Mouse (Mus musculus): Measurements from ENCODE around the gene Ugt1a8. TPM values are rescaled to one million over a fixed set of nuclear protein-coding genes. Genes with fewer than 3 reads are reported as not detected.
A peak's percentile ranks its signal among the peaks of the same experiment; 100 is the strongest.

The Ugt1a8 gene
- total RNA-seq, 4 experiments from 2014 or later: not detected

DNA sequence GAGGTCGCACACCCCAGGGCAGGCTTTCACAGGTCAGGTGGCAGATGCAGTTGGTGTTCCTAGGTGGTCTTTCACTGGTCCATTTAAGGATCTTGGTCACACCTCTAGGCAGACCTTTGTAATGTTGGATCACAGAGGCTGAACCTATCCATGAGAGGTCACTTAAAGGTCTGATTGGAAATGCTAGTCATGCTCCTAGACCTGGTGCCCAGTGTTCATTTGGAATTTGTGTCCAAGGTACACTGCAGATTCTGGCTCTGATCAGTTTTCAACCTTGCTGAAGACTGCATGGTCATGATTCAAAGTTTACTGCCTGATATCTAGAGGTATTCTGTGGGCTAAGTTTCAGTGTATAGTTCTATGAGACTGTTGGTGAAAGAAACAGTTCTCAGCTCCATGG, 92.0 kb downstream of the Ugt1a8 start:
- DNase-seq (ENCODE audit: low spot score in 2 of 2): no peak

DNA sequence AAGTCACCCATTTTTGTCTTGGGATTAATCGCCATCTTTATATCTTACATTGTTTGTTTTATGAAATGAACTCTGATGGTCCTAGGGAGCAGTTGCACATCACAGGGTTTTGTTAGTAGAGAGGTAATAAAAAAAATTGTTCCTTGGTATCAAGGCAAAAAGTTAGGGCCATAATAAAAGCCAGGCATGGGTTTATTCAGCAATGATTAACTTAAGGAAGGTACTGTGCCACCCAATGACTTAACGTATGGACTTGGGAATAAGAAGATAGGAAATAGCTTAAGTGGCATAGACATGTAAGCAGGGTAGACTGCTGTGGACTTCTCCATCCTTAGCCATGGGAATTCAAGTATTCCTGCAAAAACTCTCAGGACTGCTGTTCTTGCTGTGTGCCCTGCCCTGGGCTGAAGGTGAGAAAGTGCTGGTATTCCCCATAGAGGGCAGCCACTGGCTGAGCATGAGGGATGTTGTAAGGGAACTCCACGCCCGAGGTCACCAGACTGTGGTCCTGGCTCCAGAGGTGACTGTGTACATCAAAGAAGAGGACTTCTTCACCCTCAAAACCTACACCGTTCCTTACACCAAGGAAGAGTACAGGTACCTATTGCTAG, 98.8 kb downstream of the Ugt1a8 start:
- no peak for DNase-seq (ENCODE audit: low spot score in 2 of 2)

DNA sequence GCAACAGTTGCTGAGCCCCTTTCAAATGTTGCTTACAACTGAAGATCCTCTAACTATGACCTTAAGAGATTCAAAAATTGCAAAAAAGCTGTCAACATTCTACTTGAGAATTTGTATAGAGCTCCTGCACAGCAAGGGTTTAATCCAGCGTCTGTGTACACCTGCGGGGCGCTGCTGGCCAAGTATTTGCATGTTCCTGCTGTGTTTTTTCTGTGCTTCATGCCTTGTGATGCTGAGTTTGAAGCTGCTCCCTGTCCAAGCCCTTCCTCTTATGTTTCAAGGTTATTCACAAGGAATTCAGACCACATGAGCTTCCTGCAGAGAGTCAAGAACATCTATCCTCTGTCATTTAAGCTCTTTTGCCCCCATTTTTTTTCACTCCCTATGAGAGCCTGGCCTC, 104.5 kb downstream of the Ugt1a8 start:
- DNase-seq (ENCODE audit: low spot score in 2 of 2): no peak

DNA sequence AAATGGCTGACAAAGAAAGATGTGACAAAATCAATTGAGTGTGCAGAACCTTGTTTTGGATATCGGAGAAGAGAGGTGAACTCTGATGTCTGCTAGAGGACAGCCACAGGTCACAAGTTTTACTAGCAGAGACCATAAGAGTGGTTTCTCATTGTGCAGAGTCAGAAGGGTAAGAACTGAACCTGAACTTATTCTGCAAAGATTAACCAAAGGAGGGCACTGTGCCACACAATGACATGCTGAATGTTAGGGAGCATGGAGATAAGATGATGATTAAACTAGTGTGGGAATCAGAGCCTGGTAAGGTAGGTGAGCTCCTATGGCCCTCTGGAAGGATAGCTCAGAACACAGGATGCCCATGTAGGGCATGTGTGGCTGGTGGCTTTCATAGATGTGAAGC, 108.1 kb downstream of the Ugt1a8 start:
- no peak for DNase-seq (ENCODE audit: low spot score in 2 of 2)

DNA sequence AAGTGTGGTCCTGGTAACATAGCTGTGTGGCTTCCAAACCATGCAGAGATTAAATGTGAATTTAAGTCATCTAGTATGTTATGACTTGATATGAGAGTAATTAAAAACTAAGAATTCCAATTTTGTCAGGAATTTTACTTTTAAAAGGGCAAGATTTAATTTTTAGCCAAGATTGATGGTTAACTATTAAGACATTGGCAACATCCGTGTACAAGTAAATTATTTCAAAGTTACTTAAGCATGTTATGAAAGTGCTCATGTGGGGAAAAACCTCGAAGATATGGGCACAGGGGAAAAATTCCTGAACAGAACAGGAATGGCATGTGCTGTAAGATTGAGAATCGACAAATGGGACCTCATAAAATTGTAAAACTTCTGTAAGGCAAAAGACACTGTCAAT, 109.8 kb downstream of the Ugt1a8 start:
- DNase-seq (ENCODE audit: low spot score in 2 of 2): no peak

DNA sequence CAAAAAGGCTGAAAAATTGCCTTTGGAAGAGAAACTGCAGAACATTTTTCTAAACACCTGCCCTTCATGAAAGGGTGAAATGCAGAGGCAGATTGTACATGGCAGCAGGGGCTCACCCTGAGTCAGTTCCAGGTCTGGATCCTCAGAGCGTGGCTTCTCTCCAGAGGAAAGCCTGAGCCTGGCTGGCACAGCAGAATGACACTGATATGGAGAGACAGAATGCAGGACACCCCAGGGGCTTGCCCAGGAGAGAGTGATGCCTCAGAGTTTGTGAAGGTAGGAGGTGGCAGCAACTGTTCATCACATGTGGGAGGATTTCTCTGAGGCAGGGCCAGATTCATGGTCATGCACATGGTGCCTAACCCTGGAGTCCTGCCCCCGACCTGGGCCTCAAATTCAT, 112.4 kb downstream of the Ugt1a8 start:
- DNase-seq (ENCODE audit: low spot score in 2 of 2): no peak

DNA sequence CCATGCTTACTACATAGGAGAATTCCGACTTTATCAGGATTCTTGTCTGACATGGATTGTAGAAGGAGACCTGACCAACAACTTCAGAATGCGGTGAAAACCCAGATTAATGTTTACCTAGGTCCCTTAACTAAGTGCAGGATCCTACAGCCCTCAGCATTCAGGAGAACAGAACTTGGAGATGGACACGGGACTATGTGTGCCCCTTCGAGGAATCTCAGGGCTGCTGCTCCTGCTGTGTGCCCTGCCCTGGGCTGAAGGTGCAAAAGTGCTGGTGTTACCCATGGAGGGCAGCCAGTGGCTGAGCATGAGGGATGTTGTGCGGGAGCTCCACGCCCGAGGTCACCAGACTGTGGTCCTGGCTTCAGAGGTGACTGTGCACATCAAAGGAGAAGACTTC, 112.8 kb downstream of the Ugt1a8 start, which contains the start of gene Ugt1a2:
Ugt1a2 (plus strand) TSS at position 146 of the 400 bp plus-strand sequence.
- DNase-seq (ENCODE audit: low spot score in 2 of 2): no peak

DNA sequence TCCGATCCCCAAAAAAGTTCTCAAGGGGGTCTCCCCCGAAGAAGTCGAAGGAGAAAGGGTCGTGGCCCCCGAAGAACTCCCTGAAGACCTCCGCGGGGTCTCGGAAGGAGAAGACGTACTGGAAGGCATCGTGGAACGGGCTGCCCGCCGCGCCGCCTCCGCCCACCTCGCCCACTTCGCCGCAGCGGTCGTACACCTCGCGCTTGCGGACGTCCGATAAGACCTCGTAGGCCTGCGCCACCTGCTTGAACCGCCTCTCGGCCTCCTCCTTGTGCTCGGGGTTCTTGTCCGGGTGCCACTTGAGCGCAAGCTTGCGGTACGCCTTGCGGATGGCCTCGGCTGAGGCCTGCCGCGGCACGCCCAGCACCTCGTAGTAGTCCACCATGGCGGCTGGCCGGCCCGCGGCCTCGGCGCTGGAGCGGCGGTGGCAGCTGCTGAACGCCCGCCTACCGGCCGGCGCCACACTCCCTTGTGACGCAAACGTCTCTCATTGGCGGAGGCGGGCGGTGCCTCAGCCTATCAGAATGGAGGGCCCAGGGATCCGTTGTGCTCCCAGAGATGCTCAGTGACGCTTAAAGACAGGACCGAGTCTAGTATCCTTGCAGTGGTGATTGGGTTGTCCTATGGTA, 117.8 kb downstream of the Ugt1a8 start, which contains the start of gene Dnajb3:
Dnajb3 (minus strand) TSS at position 489 of the 629 bp plus-strand sequence.
- DNase-seq (ENCODE audit: low spot score in 2 of 2): peak; percentile 78 to 82

DNA sequence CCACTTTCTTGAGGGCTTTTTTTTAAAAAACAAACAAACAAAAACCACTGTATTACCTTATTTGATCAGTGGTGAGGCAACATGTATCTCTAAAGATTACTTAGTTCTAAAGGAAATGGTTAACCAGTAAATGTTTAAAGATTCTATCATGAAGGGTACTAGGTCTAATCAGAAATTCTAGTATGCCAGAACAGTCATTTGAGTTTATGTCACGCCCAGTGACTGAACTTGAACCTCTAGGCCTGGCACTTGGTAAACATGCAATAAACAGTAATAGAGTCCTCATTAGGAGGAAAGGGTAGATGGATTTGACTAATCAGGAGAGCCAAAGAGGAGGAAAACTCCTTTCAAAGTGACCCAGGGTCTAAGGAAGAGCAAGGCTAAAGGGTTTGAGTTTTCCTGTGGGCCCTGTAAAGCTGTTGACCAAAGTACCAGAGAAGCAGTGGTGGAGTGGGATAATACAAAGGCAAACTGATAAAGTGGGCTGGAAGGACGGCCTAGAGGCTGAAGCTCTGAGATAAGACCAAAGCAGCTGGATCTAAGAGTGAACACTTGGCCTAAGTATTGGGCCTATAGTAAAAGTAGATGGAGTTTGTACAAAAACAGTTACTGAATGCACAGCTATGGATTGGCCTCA, 119.3 kb downstream of the Ugt1a8 start:
- no peak for DNase-seq (ENCODE audit: low spot score in 2 of 2)

DNA sequence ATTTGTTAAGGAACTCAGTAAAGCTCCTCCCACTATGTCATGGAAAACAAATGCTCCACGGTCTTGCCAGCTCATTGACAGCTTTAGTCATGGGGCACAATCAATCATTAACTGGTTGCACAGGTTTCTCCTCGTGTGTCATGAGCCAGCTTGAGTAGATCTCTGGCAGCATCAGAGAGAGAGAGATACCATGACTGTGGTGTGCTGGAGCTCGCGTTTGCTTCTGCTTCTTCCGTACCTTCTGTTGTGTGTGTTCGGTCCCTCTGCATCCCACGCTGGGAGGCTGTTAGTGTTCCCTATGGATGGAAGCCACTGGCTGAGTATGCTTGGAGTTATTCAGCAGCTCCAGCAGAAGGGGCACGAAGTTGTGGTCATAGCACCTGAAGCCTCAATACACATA, 124.2 kb downstream of the Ugt1a8 start, which contains the start of gene Ugt1a1:
Ugt1a1 (plus strand) TSS at position 148 of the 400 bp plus-strand sequence.
- no peak for DNase-seq (ENCODE audit: low spot score in 2 of 2)

DNA sequence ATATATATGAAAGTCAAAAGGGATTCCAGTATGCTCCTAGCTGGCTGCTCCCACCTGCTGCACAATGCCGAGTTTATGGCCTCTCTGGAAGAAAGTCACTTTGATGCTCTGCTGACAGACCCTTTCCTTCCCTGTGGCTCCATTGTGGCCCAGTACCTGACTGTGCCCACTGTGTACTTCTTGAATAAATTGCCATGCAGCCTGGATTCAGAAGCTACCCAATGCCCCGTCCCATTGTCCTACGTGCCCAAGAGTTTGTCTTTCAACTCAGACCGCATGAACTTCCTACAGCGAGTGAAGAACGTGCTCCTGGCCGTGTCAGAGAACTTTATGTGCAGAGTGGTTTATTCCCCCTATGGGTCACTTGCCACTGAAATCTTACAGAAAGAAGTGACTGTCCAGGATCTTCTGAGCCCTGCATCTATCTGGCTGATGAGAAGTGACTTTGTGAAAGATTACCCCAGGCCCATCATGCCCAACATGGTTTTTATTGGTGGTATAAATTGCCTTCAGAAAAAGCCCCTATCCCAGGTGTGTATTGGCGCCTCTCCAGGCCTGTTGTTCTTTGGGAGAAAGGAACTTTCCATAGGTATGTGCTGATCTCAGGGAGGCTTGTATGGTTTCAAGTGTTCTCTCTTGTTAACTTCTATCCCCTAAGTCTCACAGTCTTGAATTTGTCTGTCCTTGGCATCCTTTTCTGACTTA, 124.9 kb downstream of the Ugt1a8 start:
- DNase-seq (ENCODE audit: low spot score in 2 of 2): no peak

DNA sequence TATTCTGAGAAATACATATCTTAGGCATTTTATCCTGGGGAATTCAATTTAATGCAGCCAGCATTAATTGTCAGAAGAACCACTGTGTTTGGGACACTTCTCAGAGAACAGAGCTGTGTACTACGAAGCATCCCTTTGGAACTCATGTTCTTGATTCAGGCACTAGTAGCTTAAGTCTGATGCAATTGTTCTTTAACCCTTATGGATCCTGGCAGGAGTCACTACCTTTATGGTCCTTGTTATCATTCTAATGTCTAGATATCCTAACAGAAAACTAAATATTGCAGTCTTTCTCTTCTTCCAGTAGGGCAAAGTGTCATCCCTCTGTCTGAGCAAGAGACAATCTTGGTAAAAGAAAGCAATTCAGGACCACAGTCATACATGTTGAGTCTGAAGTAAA, 125.4 kb downstream of the Ugt1a8 start:
- DNase-seq (ENCODE audit: low spot score in 2 of 2): no peak

DNA sequence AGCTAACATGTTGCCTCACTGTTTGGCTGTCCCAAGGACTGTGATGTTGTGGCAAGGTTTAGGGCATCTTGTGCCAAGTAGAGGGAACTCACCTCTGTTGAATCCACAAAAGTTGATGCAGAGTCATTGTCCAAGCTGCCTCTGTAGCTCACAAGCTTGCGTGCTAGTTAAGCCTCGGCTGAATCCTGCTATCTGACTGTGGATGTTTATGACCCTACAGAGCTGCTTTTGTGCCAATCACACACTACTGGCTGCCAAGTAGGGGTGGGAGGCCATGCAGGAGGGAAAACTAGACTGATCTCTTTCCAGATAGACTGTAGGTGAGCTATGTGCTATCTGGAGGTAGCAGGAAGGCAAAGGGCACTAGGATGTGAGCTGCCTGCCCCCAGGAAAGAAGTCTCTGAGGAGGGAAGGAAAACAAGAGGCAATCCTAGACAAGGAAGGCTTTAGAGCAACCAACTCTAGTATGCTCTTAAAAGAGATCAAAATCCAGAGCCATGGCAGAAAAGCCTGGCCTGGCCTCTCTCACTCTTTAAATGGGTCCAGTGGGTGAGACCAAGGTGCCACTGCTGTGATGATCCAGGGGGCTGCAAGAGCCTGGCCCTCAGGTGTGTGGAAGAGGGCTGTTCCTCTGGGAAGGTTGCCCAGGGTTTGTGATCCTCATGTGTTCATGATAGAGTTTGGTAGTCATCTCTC, 126.3 kb downstream of the Ugt1a8 start:
- DNase-seq (ENCODE audit: low spot score in 2 of 2): no peak

DNA sequence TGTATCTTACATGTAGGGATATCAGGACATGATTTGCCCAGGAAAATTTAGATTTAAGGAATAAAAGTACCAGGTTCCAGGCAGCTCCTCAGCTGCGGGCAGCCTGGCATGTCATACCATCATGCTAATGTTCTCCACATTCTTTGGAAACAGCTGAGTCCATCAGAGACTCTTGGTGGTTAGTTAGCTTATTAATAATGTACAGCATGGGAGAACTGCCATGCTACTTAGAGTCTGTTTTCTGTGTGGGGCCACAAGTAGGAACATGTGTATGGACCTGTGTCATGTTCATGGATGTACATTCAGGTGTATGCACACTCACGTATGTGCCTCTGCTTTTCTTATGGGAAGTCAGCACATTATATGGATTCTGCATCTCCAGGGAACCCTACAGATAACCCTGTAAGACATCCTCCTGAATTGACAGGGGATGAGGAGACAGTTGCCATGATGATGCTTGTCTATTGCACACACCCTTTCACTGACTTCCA, 126.9 kb downstream of the Ugt1a8 start:
- peak in 1 of 2 experiments; percentile 5 for DNase-seq (ENCODE audit: low spot score in 2 of 2)

DNA sequence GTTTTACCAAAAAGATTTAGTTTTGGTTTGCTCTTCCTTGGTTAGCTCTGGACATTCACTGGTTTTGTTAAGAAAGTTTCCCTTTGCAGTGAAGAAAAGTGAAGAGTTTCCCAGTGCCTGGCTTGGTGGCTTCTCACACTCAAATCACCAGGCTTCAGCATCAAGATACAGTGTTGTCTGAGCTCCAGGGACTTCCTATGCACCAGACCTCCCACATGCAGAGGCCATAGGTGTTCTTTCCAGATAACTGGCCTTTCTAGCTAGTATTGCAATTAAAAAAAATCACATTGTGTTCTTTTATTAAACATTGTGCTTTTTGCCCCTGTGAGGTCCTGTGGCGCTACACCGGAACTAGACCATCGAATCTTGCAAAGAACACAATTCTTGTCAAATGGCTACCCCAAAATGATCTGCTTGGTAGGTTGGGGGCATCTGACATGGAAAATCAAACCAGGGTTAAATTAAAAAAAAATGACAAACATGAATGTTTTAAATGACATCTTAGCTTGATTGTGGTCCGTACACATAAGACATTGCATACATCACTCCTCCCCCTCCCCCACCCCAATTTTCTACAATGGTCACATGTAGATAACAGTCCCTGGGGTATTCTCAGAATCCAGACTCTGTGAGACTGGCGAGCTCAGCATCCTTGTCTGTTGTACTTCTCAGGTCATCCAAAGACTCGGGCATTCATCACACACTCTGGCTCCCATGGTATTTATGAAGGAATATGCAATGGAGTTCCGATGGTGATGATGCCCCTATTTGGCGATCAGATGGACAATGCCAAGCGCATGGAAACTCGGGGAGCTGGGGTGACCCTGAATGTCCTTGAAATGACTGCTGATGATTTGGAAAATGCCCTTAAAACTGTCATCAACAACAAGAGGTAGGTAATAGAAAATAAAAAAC, 128.1 kb downstream of the Ugt1a8 start:
- DNase-seq (ENCODE audit: low spot score in 2 of 2): no peak

DNA sequence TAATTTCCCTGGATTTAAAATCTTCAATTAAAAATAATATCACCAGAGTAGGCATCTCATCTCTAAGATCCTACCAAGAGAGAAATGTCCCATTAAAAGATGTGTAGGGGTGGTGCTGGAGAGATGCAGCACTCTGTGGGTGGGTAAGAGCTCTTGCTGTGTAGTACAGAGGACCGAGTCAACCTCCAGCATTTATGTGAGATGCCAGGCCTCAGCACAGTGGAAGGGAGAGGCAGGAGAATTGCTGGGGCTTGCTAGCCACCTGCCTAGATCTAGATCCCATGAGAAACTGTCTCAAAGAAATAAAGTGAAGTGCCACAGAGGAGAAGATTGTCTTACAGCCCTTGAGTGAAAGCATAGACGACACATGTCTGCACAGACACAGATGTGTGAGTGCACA, 128.9 kb downstream of the Ugt1a8 start:
- no peak for DNase-seq (ENCODE audit: low spot score in 2 of 2)

DNA sequence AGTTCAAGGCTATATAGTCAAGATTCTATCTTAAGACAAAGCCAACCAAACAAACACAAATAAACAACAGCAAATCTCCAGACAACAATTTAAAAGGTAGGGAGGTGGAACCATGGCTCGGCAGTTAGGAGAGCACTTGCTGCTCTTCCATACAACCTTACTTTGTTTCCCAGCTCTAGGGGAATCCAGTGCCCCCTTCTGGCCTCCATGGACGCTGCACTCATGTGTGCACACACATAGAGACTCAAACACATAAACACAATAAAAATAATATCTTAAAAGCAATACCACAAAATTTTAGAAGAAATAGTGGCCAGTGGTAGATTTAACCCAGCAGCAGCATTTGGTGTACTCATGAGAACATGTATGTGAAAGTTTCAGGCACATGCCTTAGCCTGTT, 129.5 kb downstream of the Ugt1a8 start:
- DNase-seq (ENCODE audit: low spot score in 2 of 2): no peak

DNA sequence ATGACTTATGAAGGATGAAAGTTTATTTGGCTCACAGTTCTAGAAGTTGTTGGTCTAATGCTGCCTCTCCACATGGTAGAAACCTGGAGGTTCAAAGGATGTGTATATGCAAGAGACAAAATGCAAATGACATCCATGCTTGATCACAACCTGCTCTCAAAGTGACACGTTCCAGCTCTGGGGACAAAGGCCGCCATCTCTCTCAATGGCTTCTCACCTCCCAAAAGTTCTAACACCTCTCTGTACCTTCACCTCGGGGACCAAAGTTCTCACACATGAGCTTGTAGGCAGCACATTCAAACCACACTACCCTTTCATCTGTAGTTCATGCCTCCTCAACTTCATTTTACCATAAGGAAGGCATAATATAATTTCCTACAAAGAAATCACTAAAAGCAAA, 130.0 kb downstream of the Ugt1a8 start:
- no peak for DNase-seq (ENCODE audit: low spot score in 2 of 2)

DNA sequence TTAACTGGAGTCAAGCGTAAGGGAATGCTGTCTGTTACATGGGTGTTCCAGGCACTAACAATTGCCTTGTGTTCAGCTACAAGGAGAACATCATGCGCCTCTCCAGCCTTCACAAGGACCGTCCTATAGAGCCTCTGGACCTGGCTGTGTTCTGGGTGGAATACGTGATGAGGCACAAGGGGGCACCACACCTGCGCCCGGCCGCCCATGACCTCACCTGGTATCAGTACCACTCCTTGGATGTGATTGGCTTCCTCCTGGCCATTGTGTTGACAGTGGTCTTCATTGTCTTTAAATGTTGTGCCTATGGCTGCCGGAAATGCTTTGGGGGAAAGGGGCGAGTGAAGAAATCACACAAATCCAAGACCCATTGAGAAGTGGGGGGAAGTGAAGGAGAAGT, 130.4 kb downstream of the Ugt1a8 start:
- DNase-seq (ENCODE audit: low spot score in 2 of 2): peak in 1 of 2 experiments; percentile 9

DNA sequence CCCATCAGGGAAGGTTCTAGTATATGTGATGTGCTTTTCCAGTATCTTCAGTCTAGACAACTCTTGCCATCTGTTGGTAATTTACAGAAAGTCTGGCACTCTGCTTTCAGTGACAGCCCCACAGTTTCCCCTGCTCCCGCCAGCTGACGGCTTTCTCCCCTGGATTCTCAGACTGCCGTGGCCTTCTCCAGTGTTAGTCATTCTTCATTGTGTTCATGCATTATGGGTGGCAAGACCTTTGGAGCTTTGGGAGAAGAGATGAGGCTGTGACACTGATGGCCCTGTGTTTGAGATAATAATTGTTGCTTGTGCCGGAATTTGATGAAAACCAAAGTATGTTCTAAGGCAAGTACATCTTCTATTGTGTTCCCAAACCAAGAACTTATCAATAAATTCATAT, 131.0 kb downstream of the Ugt1a8 start:
- DNase-seq (ENCODE audit: low spot score in 2 of 2): no peak
